Mouse (Mus musculus): ENCODE results near the gene Myzap.
A peak's percentile ranks its signal among the peaks of the same experiment; 100 is the strongest.

Myzap gene

GRCm38 (mm10) chr9:71604914-71605635, 12.9 kb upstream of the Myzap start:
- no peak for DNase-seq (ENCODE audit: low spot score in 2 of 2)

- DNase-seq (ENCODE audit: low spot score in 2 of 2), result no peak
Observed at GRCm38 (mm10) chr9:71599861-71600260, 7.7 kb upstream of the Myzap start.

GRCm38 (mm10) chr9:71596888-71597287, 4.7 kb upstream of the Myzap start:
- DNase-seq (ENCODE audit: low spot score in 2 of 2), result no peak

GRCm38 (mm10) chr9:71592577-71593285, 571 bp upstream of the Myzap start:
- no peak for DNase-seq (ENCODE audit: low spot score in 2 of 2)

GRCm38 (mm10) chr9:71591106-71591505, 1.1 kb downstream of the Myzap start:
- no peak for DNase-seq (ENCODE audit: low spot score in 2 of 2)

GRCm38 (mm10) chr9:71589771-71590170, 2.4 kb downstream of the Myzap start:
- DNase-seq (ENCODE audit: low spot score in 2 of 2), result no peak

DNA sequence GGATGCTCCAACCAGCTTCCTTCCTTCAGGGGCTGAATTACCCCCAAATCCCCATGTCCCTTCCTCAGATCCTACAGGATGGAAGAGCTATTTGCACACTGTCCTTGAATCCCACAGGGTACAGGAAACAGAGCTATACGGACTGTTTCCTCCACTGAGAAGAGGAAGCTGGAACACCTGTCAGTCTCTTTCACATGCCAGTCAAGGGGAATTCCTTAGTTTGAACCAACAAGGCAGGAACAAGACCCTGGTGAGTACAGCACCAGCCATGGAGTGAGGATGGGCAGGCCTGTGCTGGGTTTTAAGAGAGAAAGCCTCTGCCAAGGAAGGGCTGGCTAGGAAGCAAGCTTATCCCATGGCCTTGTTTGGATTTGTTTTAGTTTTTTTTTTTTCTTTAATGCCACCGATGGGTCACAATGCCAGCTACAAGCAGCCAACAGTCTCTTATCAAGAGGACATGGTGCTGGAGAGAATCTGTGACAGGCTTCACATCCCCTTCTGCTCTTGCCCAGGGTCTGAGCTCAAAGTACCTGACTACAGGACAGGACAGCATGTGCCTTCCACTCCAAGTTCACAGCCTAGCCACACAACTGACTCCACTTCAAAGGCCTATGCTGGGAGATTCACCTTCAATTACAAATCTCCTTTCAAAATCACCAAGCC, 3.1 kb downstream of the Myzap start:
- no peak for DNase-seq (ENCODE audit: low spot score in 2 of 2)

DNA sequence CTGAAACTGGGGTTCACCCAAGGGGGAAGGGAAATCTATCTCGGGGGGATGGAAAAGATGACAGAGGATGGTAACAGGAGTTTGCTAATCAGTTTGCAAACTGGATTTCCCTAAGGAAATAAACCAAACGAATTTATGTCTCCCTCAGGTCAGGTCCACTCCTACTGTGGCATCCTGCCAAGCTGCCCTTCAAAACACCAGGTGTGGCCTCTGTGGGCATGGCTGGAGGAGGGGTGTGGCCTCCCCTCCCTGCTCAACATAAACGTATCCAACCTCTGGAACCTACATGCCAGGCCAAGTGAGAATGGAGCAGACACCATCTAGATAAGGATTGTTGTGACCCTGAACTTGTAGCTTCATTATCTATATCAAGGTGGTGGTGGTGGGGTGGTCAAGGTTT, 5.8 kb downstream of the Myzap start:
- DNase-seq (ENCODE audit: low spot score in 2 of 2), result no peak

DNA sequence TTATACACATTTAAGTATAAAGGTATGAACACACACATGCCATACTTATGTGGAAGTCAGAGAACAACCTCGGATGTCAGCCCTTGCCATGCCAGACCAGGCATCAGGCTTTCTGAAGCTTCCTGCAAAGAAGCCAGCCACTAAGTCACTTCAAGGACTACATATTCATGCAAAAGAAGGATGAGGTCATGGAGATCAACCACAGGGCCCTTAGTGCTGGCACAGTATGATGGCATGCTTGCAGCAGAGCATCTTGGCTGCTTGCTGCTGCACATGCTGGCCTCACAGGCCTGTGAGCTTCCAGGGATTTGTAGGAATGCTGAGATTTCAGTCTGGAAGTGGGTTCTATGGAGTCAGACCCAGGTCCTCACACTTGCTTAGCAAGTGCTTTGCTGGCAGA, 9.4 kb downstream of the Myzap start:
- no peak for DNase-seq (ENCODE audit: low spot score in 2 of 2)

DNA sequence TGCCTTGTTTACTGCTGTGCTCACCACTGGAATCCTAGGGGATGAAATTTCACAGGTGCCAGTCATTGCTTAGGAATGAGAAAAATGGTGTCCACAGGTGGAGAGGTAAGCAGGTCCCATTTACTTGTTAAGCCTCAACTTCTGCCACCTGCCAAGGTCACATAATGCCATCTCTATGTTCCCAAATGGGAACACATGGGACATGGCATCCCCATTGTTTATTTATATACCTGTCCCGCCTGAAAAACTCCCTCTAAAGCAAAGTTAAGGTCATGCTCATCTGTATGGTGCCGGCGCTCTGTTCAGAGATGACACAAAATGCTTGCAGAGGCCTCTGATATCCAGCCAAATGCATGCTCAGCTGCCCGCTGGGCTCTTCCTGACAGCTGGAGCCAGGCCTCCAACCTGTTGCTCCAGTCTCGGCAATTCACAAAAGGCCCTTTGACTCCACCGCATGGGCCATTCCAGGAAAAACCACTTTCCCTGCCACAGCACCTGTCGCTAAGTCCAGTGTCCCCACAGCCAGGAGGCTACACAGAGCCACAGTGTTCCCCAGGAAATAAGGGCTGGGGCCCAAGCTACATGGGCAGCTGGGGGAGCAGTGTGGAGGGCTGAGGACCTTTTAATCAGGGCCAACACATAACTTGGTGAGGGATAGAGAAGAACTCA, 13.1 kb downstream of the Myzap start:
- DNase-seq (ENCODE audit: low spot score in 2 of 2), result peak in 1 of 2 experiments; percentile 4

DNA sequence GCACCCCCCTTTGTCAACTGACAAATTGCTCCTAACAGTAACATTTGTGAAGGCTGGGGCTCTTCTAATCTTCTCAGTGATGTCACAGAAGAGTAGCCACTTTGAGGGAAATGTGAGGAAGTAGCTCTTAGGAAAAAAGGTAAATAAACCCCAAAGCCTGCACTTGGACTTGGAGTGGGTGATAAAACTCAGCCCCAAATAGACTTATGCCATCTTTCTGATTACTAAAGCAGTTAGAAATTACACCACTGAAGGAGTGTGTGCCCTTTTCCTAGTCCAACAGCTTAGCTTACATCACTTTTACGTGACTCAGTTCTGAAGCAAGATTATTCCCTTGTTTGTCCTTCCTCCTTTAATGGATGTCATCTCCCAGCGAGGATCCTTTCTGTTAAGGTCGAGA, 17.7 kb downstream of the Myzap start:
- no peak for DNase-seq (ENCODE audit: low spot score in 2 of 2)

DNA sequence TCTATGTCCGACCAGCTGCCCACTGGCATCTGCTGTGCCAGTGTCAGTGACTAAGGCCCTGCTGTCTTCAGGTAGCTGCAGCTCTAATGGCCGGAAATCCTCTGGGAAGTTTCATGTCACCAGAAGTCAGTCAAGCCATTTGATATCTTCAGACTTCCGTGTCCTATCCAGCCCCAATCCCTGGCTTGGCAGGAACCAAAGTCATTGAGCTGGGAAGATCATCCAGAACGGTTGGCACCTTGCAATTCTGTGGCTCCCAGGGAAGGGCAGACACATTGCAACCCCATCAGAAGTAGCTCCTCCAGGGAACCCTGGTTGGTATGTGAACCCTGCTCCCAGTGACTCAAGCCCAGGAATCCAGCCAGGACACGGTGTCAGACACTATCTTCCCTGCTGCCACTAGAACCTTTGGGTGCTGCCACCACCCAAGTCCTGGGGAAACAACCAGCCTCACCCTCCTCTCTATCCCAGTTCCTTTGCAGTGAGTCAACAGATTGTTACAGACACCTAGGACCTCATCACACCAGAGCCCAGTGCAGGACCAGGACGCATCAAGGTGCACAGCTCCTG, 18.3 kb downstream of the Myzap start:
- DNase-seq (ENCODE audit: low spot score in 2 of 2), result no peak

DNA sequence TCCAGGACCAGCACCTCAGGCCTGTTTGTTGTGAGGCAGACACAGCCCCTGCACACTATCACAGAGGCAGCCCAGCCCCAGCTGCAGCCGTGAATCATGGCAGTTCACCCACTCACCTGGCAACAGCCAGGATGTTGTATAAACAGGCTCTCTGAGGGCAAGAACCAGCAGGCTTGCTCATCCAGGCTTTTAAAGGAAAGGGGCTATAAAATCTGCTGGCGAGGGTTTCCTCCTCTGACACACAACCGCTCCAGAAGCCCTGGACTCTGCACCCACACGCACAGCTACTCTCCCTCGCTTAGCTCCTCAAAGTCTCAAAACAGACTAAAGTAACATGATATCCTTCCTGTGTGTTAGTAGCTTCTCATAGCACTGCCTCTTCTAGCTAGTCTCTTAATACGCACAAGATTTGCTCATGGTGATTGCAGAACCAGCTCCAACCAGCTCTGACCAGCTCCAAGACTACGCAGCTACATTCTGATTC, 21.0 kb downstream of the Myzap start:
- peak; percentile 35 to 41 for DNase-seq (ENCODE audit: low spot score in 2 of 2)

- no peak for DNase-seq (ENCODE audit: low spot score in 2 of 2)
Observed at GRCm38 (mm10) chr9:71570170-71570569, 22.0 kb downstream of the Myzap start.

DNA sequence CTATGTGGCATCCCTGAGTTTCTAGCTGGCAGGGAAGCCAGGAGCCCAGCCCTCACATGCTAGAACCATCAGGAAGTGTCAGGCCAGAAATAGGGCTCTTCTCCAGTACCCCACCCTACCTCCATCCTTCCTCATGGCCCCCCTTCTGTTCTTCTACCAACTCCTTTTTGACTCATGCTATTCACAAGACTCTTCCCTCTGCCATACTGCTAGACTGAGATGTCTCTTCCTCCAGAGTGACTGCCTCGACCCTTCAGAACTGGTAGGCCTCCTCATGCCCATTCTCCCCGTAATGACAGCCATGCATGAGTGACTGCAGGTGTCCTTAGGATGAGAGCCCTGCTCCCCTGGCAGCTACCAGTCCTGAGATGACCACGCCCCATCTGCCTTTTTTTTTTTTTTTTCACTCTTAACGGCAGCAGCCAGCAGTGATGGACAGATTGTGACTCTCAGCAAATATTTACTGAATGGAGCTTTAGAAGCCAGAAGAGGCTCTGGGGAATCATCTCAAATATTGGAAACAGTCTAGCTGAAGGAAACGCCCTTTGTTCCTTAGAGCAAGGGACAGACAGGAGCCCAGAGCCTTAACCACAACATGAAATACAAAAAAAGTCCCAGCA, 23.7 kb downstream of the Myzap start:
- DNase-seq (ENCODE audit: low spot score in 2 of 2), result no peak

- DNase-seq (ENCODE audit: low spot score in 2 of 2), result no peak
Observed at GRCm38 (mm10) chr9:71567391-71567790, 24.8 kb downstream of the Myzap start.

GRCm38 (mm10) chr9:71566763-71567162, 25.4 kb downstream of the Myzap start:
- DNase-seq (ENCODE audit: low spot score in 2 of 2), result no peak

DNA sequence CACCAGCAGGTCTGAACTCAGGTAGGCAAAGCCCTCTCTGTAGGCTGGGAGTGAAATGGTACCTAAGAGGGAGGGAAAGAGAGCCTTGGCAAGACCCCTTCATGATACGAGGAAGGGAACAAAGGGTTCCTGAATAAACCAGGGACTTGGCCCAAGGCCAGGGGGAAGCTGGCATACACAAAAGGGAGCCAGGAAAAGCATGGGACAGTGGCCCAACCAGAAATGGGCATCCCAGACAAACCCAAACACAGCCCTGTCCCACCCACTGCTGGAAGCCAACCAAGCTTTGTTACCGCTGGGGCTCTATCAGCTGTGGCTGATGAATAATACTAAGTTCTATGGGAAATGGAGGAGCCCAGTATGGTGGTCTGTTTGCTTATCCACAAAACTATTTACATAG, 34.4 kb downstream of the Myzap start:
- peak in 1 of 2 experiments; percentile 5 for DNase-seq (ENCODE audit: low spot score in 2 of 2)

DNA sequence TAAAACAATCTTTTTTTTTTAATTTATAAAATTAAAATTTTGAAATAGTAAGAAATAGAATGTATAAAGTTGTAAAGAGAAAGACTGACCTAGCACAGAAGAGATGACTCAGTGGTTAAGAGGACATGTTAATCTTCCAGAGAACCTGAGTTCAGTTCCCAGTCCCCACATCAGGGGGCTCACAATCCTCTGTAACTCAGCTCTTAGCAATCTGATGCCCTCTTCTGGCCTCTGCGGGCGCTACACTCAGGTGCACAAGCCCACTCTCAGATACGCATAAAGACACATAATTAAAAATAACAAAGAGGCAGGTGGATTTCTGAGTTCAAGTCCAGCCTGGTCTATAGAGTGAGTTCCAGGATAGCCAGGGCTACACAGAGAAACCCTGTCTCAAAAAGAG, 38.2 kb downstream of the Myzap start:
- no peak for DNase-seq (ENCODE audit: low spot score in 2 of 2)

DNA sequence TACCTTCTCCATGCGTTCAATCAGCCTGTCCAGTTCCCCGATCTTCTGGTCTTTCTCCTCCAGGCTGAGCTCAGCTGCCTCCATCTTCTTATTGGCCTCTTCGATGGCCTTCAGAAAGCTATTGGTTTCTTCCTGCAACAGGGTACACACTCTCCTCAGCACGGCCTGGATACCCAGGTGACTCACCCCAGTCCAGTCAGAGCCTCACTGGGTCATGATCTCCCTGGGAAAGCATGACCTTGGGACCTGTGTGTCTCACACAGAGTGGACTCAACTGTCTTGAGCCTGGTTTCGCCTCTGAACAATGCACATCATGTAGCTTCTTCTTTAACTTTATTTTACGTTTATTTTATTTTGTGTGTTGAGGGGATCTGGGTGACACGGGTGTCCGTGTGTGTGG, 42.0 kb downstream of the Myzap start:
- no peak for DNase-seq (ENCODE audit: low spot score in 2 of 2)

- no peak for DNase-seq (ENCODE audit: low spot score in 2 of 2)
Observed at GRCm38 (mm10) chr9:71547704-71548275, 44.4 kb downstream of the Myzap start.

All from frontal cortex, postnatal 36 days (tissue).